ENCODE assay signal across 29 mouse cellular contexts in the genomic region with DNA sequence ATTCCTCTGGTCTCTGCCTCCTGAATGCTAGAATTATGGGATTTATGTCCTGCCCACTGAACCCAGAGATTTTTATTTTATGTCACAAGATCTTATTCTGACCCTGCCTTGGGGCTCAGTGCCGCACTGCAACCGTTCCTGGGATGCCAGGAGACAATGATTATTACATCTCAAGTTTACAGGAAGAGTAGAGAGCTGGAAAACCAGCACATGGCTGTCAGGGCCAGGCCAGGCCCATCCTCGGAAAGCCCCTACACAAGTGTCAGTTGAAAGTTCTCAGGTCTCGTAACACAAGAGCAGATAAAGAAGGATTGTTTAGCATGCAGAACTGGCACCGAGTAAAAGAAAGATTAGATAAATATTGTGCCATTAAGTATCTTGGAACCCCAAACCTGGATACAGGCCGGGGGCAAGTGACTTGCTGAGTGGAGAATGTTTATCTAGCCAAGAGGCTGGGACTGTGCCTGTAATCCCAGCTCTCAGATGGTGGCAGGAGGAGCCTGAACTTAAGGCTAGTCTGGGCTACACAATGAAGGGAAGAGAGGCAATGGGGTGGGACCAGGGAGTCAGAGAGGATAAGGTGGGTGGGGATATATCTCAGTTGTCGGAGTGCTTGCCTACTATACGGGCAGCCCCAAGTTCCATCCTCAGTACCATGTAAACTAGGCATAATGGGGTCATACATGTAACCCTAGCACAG.
DNase-seq lines count a peak whose midpoint lies in the region; ATAC-seq and TF ChIP-seq lines count a peak whose summit lies in the region.
"Had no signal": no experiment of that assay in that cellular context is flagged by ENCODE, and none has a peak within 500 bp of the region (broad histone marks: within the 10 kb centered on the region; RNA-seq: fewer than 3 reads in every experiment).

No protein-coding gene starts in this region.

- H3K27ac ChIP-seq in stomach, embryonic 15.5 days = no peak overlapping the region
- H3K27ac ChIP-seq in stomach, postnatal 0 days (replicated peaks) = no peak overlapping the region
- H3K27ac ChIP-seq in liver, embryonic 15.5 days (replicated peaks) = peak overlapping the region; percentile 25; the same call in 1 of the 2 replicates
- H3K27ac ChIP-seq: embryonic facial prominence, embryonic 13.5 days; forebrain, embryonic 12.5 days; hindbrain, embryonic 15.5 days; kidney, embryonic 15.5 days; limb, embryonic 13.5 days; midbrain, embryonic 13.5 days; neural tube, embryonic 13.5 days had no signal

- no peak overlapping the region for H3K4me3 ChIP-seq in stomach, embryonic 15.5 days (replicated peaks)
- H3K4me3 ChIP-seq in stomach, postnatal 0 days (ENCODE audit: low read depth, low read length) = no peak overlapping the region
- H3K4me3 ChIP-seq in liver, embryonic 15.5 days (replicated peaks) = no peak overlapping the region
- no peak overlapping the region for H3K4me3 ChIP-seq in lung, adult 2 months (replicated peaks; ENCODE audit: extremely low read depth, low read depth, low read length)
- H3K4me3 ChIP-seq: embryonic facial prominence, embryonic 13.5 days; erythroblast, embryonic 14.5 days; forebrain, embryonic 12.5 days; hindbrain, embryonic 15.5 days; kidney, embryonic 15.5 days; limb, embryonic 13.5 days; midbrain, embryonic 13.5 days; neural tube, embryonic 13.5 days had no signal

- no peaks in the 10 kb centered on the region for H3K27me3 ChIP-seq in stomach, embryonic 15.5 days (replicated peaks)
- no peaks in the 10 kb centered on the region for H3K27me3 ChIP-seq in stomach, postnatal 0 days (ENCODE audit: control insufficient read depth, insufficient read depth, low read length)
- H3K27me3 ChIP-seq in liver, embryonic 15.5 days = peaks cover 12% of the 10 kb centered on the region
- H3K27me3 ChIP-seq: hindbrain, embryonic 15.5 days; kidney, embryonic 15.5 days; midbrain, embryonic 13.5 days; neural tube, embryonic 13.5 days had no signal

- TF ChIP-seq CTCF in stomach, postnatal 0 days (IDR thresholded peaks at IDR 0.05; ENCODE audit: low read depth) = no peak
- TF ChIP-seq CTCF in lung, adult 2 months (IDR thresholded peaks at IDR 0.05; ENCODE audit: insufficient read depth, low read length) = no peak

- H3K4me2 ChIP-seq in stomach, embryonic 15.5 days = no peak overlapping the region
- no peak overlapping the region for H3K4me2 ChIP-seq in stomach, postnatal 0 days (replicated peaks; ENCODE audit: low read depth)
- no peak overlapping the region for H3K4me2 ChIP-seq in liver, embryonic 15.5 days
- H3K4me2 ChIP-seq: embryonic facial prominence, embryonic 13.5 days; forebrain, embryonic 12.5 days; heart, embryonic 11.5 days; hindbrain, embryonic 15.5 days; kidney, embryonic 15.5 days; limb, embryonic 13.5 days; lung, embryonic 14.5 days; midbrain, embryonic 13.5 days; neural tube, embryonic 13.5 days had no signal

- no peak for TF ChIP-seq POLR2A in lung, adult 2 months (IDR thresholded peaks at IDR 0.05; ENCODE audit: borderline replicate concordance, extremely low read depth, low read depth, low read length)

- H3K4me1 ChIP-seq in stomach, embryonic 15.5 days = no peaks in the 10 kb centered on the region
- H3K4me1 ChIP-seq in stomach, postnatal 0 days (replicated peaks; ENCODE audit: control insufficient read depth, insufficient read depth) = no peaks in the 10 kb centered on the region
- peaks cover 39% of the 10 kb centered on the region for H3K4me1 ChIP-seq in liver, embryonic 15.5 days (replicated peaks)
- no peaks in the 10 kb centered on the region for H3K4me1 ChIP-seq in lung, adult 2 months (ENCODE audit: control insufficient read depth, insufficient read depth, low read length)
- H3K4me1 ChIP-seq: forebrain, embryonic 12.5 days; hindbrain, embryonic 15.5 days; midbrain, embryonic 13.5 days; neural tube, embryonic 13.5 days had no signal

- DNase-seq in stomach, postnatal 0 days (ENCODE audit: low spot score) = no peak
- DNase-seq in liver = peak; percentile 21
- DNase-seq in right cerebral cortex, adult 18-20 months = no peak
- DNase-seq in right cerebral cortex, postnatal 25 days = no peak
- DNase-seq in lung, adult 2 months = no peak
- DNase-seq in layer of hippocampus, adult 8-10 months (ENCODE audit: low spot score in 2 of 2) = no peak
- DNase-seq: adrenal gland, adult 8-10 months; cerebellum, adult 11-12 months; cerebellum, adult 9-11 months; embryo, embryonic 11 days; forebrain, postnatal 0 days; gastrocnemius, postnatal 14 days; kidney, adult 18-20 months; kidney, postnatal 25 days; lung, embryonic 14.5 days; lung, postnatal 14 days; thymus, postnatal 25 days had no signal

- H3K9ac ChIP-seq in stomach, embryonic 15.5 days = no peak overlapping the region
- no peak overlapping the region for H3K9ac ChIP-seq in stomach, postnatal 0 days (ENCODE audit: low read length)
- no peak overlapping the region for H3K9ac ChIP-seq in liver, embryonic 15.5 days
- H3K9ac ChIP-seq: embryonic facial prominence, embryonic 13.5 days; forebrain, embryonic 12.5 days; forebrain, postnatal 0 days; hindbrain, embryonic 15.5 days; kidney, embryonic 15.5 days; limb, embryonic 13.5 days; lung, embryonic 14.5 days; midbrain, embryonic 13.5 days; neural tube, embryonic 13.5 days had no signal

- 63% methylated on average over 8 of the region's 8 CpGs for WGBS in stomach, embryonic 15.5 days
- 61% methylated on average over 8 of the region's 8 CpGs for WGBS in stomach, postnatal 0 days
- WGBS in liver, embryonic 15.5 days (ENCODE audit: insufficient replicate concordance) = 39% methylated on average over 8 of the region's 8 CpGs
- WGBS in lung, adult 2 months = 50% methylated on average over 8 of the region's 8 CpGs

- H3K9me3 ChIP-seq in stomach, embryonic 15.5 days = no peaks in the 10 kb centered on the region
- H3K9me3 ChIP-seq in stomach, postnatal 0 days (ENCODE audit: control insufficient read depth, low read length) = no peaks in the 10 kb centered on the region
- no peaks in the 10 kb centered on the region for H3K9me3 ChIP-seq in liver, embryonic 15.5 days (replicated peaks)
- H3K9me3 ChIP-seq: embryonic facial prominence, embryonic 13.5 days; forebrain, embryonic 12.5 days; hindbrain, embryonic 15.5 days; kidney, embryonic 15.5 days; limb, embryonic 13.5 days; midbrain, embryonic 13.5 days; neural tube, embryonic 13.5 days had no signal

- no peak for TF ChIP-seq EP300 in stomach, postnatal 0 days (optimal IDR thresholded peaks at IDR 0.05)

- no peaks in the 10 kb centered on the region for H3K36me3 ChIP-seq in stomach, embryonic 15.5 days
- no peaks in the 10 kb centered on the region for H3K36me3 ChIP-seq in stomach, postnatal 0 days (ENCODE audit: control insufficient read depth, insufficient read depth, low read length)
- no peaks in the 10 kb centered on the region for H3K36me3 ChIP-seq in liver, embryonic 15.5 days (replicated peaks)
- H3K36me3 ChIP-seq: embryonic facial prominence, embryonic 13.5 days; forebrain, embryonic 12.5 days; hindbrain, embryonic 15.5 days; kidney, embryonic 15.5 days; limb, embryonic 13.5 days; midbrain, embryonic 13.5 days; neural tube, embryonic 13.5 days had no signal

- peak; percentile 43 for ATAC-seq in stomach, embryonic 15.5 days (ENCODE audit: insufficient read depth, low FRiP score, low read depth)
- ATAC-seq in stomach, postnatal 0 days (ENCODE audit: low FRiP score, low TSS enrichment) = no peak
- ATAC-seq in liver, embryonic 15.5 days (ENCODE audit: insufficient read depth) = peak; percentile 63
- ATAC-seq: forebrain, postnatal 0 days; inflammation-experienced regulatory T-cells, adult 6 months; midbrain, embryonic 13.5 days had no signal
